Mouse (Mus musculus) T-helper 2 cell (primary cell): Measurements from ENCODE around the gene F7.
"Not testable (repeated sequence)": the region's sequence is repeated elsewhere in the genome, so short reads cannot be mapped to it uniquely, and the experiment has no call there.

ENCODE experiments used
- in situ Hi-C: fragments of 300-600 bp; cut with MboI, MseI; formaldehyde crosslinking; loops from one replicate; pipeline ENCODE4 v1.15.1; 2025; ENCODE audit warnings: high pct_unique_total_duplicates

Gene F7

GRCm38 (mm10) chr8:13028482-13028881 is 2.6 kb downstream of the F7 start:
- in situ Hi-C loops = no loop called here

- in situ Hi-C loops = no loop called here
Observed at GRCm38 (mm10) chr8:13036346-13036812, 10.5 kb downstream of the F7 start.

GRCm38 (mm10) chr8:13037015-13037414 is 11.2 kb downstream of the F7 start, which contains the start of gene F10:
TSS of gene F10 (plus strand) at chr8:13037308.
- in situ Hi-C loops = no loop called here

GRCm38 (mm10) chr8:13037569-13037968 is 11.7 kb downstream of the F7 start:
- in situ Hi-C loops = no loop called here

GRCm38 (mm10) chr8:13039054-13039453 is 13.2 kb downstream of the F7 start:
- in situ Hi-C loops = no loop called here

GRCm38 (mm10) chr8:13041459-13041858 is 15.6 kb downstream of the F7 start:
- in situ Hi-C loops = no loop called here

GRCm38 (mm10) chr8:13047652-13048051 is 21.8 kb downstream of the F7 start:
- in situ Hi-C loops = no loop called here

GRCm38 (mm10) chr8:13050550-13050949 is 24.7 kb downstream of the F7 start:
- in situ Hi-C loops = loop anchor here (25.0 kb wide), 1 partner anchor 1112 kb away; no protein-coding TSS in a partner anchor

- in situ Hi-C loops = loop anchor here (25.0 kb wide), 1 partner anchor 1105 kb away; no protein-coding TSS in a partner anchor
Observed at GRCm38 (mm10) chr8:13057351-13057750, 31.5 kb downstream of the F7 start.

- in situ Hi-C loops = loop anchor here (5.0 to 25.0 kb wide), 2 partner anchors 82 to 1102 kb away; no protein-coding TSS in a partner anchor
Observed at GRCm38 (mm10) chr8:13060441-13061150, 34.8 kb downstream of the F7 start, which contains the start of gene Proz. TSS of gene Proz (plus strand) at chr8:13060914.

- in situ Hi-C loops = loop anchor here (5.0 to 25.0 kb wide), 2 partner anchors 79 to 1099 kb away; no protein-coding TSS in a partner anchor
Observed at GRCm38 (mm10) chr8:13063112-13063511, 37.3 kb downstream of the F7 start.

GRCm38 (mm10) chr8:13073255-13073654 is 47.4 kb downstream of the F7 start:
- in situ Hi-C loops = loop anchor here (25.0 kb wide), 1 partner anchor 1089 kb away; no protein-coding TSS in a partner anchor

GRCm38 (mm10) chr8:13075044-13075443 is 49.2 kb downstream of the F7 start:
- in situ Hi-C loops = no loop called here

- in situ Hi-C loops = not testable (repeated sequence)
Observed at GRCm38 (mm10) chr8:13075579-13075978, 49.7 kb downstream of the F7 start.

GRCm38 (mm10) chr8:13077542-13077941 is 51.7 kb downstream of the F7 start:
- in situ Hi-C loops = no loop called here
